Mouse (Mus musculus): ENCODE measurements around the gene Ttc23.

Gene Ttc23

GRCm38 (mm10) chr7:67647277-67647676 lies at the start of gene Ttc23:
Gene Ttc23 (plus strand): TSS chr7:67647410.
- DNase-seq (ENCODE audit: low spot score in 2 of 2): no peak

GRCm38 (mm10) chr7:67598050-67598449 lies 49.2 kb upstream of the Ttc23 start:
- DNase-seq (ENCODE audit: low spot score in 2 of 2): no peak

- no peak for DNase-seq (ENCODE audit: low spot score in 2 of 2)
Observed at GRCm38 (mm10) chr7:67605114-67605513, 42.1 kb upstream of the Ttc23 start.

GRCm38 (mm10) chr7:67606250-67606649 lies 41.0 kb upstream of the Ttc23 start:
- no peak for DNase-seq (ENCODE audit: low spot score in 2 of 2)

GRCm38 (mm10) chr7:67607669-67608347 lies 39.4 kb upstream of the Ttc23 start:
- no peak for DNase-seq (ENCODE audit: low spot score in 2 of 2)

- no peak for DNase-seq (ENCODE audit: low spot score in 2 of 2)
Observed at GRCm38 (mm10) chr7:67608348-67609024, 38.7 kb upstream of the Ttc23 start.

- DNase-seq (ENCODE audit: low spot score in 2 of 2): no peak
Observed at GRCm38 (mm10) chr7:67613795-67614463, 33.3 kb upstream of the Ttc23 start.

- DNase-seq (ENCODE audit: low spot score in 2 of 2): no peak
Observed at GRCm38 (mm10) chr7:67614464-67614861, 32.7 kb upstream of the Ttc23 start.

GRCm38 (mm10) chr7:67616890-67617289 lies 30.3 kb upstream of the Ttc23 start:
- no peak for DNase-seq (ENCODE audit: low spot score in 2 of 2)

- no peak for DNase-seq (ENCODE audit: low spot score in 2 of 2)
Observed at GRCm38 (mm10) chr7:67617646-67618045, 29.6 kb upstream of the Ttc23 start.

GRCm38 (mm10) chr7:67618316-67618715 lies 28.9 kb upstream of the Ttc23 start:
- DNase-seq (ENCODE audit: low spot score in 2 of 2): no peak

GRCm38 (mm10) chr7:67619836-67620235 lies 27.4 kb upstream of the Ttc23 start:
- DNase-seq (ENCODE audit: low spot score in 2 of 2): no peak

GRCm38 (mm10) chr7:67622151-67622550 lies 25.1 kb upstream of the Ttc23 start:
- no peak for DNase-seq (ENCODE audit: low spot score in 2 of 2)

- DNase-seq (ENCODE audit: low spot score in 2 of 2): no peak
Observed at GRCm38 (mm10) chr7:67626671-67627070, 20.5 kb upstream of the Ttc23 start.

- no peak for DNase-seq (ENCODE audit: low spot score in 2 of 2)
Observed at GRCm38 (mm10) chr7:67629681-67630080, 17.5 kb upstream of the Ttc23 start.

GRCm38 (mm10) chr7:67630817-67631216 lies 16.4 kb upstream of the Ttc23 start:
- DNase-seq (ENCODE audit: low spot score in 2 of 2): peak; percentile 43 to 74

- peak in 1 of 2 experiments; percentile 13 for DNase-seq (ENCODE audit: low spot score in 2 of 2)
Observed at GRCm38 (mm10) chr7:67632380-67632779, 14.8 kb upstream of the Ttc23 start.

GRCm38 (mm10) chr7:67634210-67634609 lies 13.0 kb upstream of the Ttc23 start:
- no peak for DNase-seq (ENCODE audit: low spot score in 2 of 2)

- DNase-seq (ENCODE audit: low spot score in 2 of 2): no peak
Observed at GRCm38 (mm10) chr7:67636161-67636560, 11.0 kb upstream of the Ttc23 start.

- no peak for DNase-seq (ENCODE audit: low spot score in 2 of 2)
Observed at GRCm38 (mm10) chr7:67639006-67639405, 8.2 kb upstream of the Ttc23 start.

- DNase-seq (ENCODE audit: low spot score in 2 of 2): no peak
Observed at GRCm38 (mm10) chr7:67642955-67643354, 4.3 kb upstream of the Ttc23 start.

- no peak for DNase-seq (ENCODE audit: low spot score in 2 of 2)
Observed at GRCm38 (mm10) chr7:67644291-67644690, 2.9 kb upstream of the Ttc23 start.

Measured in thymus, postnatal 10 days (tissue).